Mouse (Mus musculus) 3T3-L1 (cell line): ENCODE measurements around the gene Rps6.

Experiments used
- DNase-seq: peaks from one replicate; pipeline ENCODE4 v3.0.0-alpha.2; 2015; ENCODE audit warnings: low read depth, low spot score

The Rps6 gene

DNA sequence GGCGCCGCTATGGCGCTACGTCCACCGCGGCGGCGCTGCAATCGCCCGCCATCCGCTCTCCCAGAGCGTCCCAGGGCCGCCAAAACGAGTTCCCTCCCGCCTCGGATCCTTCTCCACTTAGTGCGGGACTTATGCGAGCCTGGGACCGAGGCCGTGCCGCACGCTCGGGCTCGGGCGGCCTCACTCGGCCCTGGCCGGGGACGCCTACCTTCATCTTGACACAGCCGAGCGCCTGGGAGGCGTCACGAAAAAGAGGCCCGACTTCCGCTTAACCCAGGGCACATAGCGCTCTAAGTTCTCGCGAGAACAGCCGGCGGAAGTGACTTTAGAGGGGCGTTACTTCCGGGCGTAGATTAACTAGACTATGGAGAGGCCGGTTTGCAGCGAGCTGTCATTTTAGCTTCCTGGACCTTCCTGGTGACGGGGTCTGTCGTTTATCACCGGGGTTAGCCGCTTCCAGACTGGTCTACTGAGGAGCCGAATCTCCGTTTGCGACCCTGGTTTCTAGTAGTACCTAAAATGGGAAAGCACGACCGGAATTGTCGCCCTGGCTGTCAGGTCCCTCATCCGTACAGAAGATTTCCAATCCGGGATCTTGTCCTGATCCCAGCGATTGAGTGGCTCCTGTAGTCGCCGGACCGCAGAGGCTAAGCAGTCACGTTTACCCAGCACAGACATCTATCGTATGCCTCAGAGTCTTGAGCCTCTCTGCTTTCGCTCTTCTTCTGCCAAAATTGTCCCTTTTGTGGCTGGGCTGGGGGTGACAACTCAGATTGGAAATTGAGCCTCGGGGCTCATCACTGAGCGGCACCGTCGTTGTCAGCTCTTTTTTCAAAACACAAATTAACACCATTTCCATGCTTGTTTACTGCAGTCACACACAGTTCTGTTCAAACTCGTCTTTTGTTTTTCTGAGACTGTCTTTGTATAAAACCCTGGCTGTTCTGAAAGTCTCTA is at the start of gene Rps6:
Gene Rps6 (minus strand): TSS at position 300 of the 957 bp plus-strand sequence.
- DNase-seq = peak; percentile 98

GRCm38 (mm10) chr4:86905869-86906268 is 48.7 kb upstream of the Rps6 start:
- DNase-seq = no peak

- DNase-seq = peak; percentile 12
These were observed 47.8 kb upstream of the Rps6 start for GRCm38 (mm10) chr4:86904969-86905368.

DNA sequence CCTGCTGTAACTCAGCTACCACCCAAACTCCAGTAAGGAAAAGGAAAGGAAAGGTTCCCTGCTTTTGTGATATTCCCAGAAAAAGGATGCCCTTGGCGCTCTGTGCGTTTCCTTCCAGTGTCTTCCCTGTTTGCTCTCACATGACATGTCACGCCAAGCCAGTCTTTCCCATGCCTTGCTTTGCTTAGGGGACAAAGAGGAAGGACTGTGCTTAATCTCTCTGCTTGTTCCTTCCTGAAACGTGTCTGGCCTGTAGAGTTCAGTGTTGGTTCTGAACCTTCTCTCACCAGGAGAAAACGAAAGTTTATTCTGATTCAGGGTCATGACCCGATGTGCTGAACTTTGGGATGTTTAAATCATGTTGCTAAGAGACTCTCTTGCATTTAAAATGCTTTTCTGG is 45.1 kb upstream of the Rps6 start:
- DNase-seq = no peak

DNA sequence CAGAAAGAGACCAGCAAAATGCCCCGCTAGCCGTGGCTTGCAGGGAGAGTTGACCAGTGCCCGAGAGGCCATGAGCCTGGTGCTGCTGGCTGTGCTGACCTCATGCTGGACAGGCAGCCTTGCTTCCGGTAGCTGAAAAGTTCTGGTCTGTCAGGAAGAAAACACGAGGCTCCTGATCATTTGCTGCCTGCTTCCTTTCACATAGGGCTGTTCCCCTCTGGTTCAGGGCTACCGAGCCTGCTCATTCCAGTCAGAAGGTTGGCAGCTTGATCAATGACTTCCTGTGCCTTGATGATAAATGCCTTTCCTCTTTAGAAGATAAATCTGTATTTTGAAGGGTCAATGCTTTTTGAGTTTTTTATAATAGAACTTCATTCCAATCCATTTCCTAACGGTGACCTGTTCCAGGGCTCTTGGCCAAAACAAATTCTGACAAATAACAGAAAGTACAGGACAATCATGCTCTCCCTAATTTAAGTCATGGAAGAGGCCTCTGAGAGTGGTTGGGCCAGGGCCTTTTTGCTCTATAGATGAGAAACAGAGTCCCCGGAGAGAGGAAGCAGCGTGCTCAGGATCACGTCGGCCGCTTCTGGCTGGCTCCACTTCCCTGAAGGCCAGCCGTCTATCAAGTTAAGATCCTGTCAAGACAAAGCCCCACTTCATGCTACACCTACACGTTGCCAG is 41.7 kb upstream of the Rps6 start:
- peak; percentile 4 for DNase-seq

- DNase-seq = no peak
These were observed 40.2 kb upstream of the Rps6 start for GRCm38 (mm10) chr4:86897411-86897810.

DNA sequence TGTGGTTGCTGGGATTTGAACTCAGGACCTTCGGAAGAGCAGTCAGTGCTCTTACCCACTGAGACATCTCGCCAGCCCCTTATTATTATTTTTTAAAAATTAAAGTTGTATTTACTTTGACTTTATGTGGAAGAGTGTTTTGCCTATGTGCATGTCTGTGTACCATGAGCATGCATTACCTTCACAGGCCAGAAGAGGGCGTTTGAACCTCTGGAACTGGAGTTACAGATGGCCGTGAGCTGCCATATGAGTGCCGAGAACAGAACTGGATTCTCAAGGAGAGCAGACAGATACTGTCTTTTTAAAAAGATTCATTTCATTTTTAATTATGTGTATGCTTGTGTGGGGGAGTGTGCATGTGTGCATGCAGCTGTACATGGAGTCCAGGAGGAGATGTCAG is 30.7 kb upstream of the Rps6 start:
- no peak for DNase-seq

DNA sequence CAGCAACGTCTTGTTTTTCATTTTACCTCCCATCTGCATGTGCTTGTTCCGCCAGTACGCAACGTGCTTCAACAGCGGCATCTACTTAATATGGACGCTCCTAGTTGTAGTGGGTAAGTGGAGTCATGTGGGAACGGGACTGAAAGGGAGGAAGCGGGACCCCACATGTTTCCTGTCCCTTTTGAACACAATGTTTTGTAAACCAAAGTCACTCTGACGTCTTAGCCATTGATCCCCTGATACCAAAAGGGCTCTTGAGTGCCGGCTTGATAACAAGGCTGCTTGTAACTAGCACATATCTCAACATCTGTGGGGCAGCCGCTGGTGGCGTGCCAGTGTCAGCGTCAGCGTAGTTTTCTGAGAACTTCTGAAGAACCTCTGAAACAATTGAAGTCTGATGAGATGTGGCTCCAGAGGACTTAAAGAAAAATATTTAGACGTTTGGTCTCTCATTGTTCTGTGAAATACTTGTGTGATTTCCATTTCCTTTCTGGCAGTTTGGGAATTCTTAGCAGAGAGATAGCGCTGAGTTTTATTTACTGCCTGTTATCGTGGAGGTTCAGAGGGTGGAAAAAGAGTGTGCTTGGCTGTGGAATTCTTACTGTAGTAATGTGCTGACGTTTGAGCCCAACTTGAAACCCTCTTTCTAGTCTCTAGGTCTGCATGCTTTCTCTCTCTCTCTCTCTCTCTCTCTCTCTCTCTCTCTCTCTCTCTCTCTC is 29.1 kb upstream of the Rps6 start:
- no peak for DNase-seq

DNA sequence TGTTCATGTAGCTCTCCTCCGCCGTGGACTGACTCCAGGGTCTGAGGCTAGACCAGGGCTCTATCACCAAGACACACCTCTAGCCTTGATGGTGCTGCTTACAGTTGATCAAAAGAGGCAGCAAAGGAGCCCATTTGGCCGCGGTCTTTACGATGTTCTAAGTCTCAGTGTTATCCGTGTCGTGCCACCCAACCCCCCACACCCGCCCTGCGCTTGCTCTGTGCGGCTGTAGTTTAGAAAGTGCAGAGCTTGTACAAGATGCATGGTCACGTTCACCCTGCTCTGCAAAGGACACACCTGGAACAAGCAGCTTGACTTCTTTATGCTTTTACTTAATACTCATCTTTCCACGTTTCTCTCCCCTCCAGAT is 28.6 kb upstream of the Rps6 start:
- DNase-seq = no peak

GRCm38 (mm10) chr4:86884945-86885344 is 27.7 kb upstream of the Rps6 start:
- peak; percentile 16 for DNase-seq

DNA sequence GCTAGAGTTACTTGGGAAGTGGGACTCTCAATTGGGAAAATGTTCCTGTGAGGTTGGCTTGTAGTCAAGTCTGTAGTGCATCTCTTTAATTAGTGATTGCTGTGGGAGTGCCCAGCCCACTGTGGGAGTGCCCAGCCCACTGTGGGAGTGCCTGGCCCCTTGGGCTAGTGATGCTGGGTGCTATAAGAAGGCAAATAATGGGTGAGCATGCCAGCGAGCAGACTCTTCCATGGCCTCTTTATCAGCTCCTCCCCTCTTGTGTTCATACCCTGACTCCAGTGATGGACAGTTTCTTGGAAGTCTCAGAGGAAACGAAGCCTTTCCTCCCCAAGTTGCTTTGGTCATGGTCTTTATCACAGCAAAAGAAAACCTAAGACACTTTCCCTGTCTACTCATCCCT is 25.2 kb upstream of the Rps6 start:
- DNase-seq = no peak

GRCm38 (mm10) chr4:86881178-86881577 is 24.0 kb upstream of the Rps6 start:
- DNase-seq = no peak

DNA sequence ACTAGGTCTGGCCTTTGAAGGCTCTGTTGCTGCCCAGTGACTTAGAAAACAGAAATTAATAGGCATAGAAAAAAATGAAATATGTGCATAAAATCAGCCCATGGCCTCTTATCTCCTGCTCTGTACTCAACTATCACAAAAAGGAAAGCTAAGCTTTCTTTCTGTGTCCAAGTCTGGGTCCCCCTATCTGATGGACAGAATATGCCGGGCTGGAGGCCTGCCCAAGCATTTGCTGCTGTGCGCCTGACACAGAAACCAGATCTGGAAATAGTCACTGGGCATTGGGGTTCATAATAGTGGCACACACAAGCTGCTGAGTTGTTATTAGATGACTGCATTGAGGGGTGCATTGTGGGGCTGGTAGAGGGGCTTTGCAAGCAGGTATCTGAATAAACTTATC is 22.3 kb upstream of the Rps6 start:
- no peak for DNase-seq

- no peak for DNase-seq
These were observed 17.1 kb upstream of the Rps6 start, which contains the start of gene Acer2 for GRCm38 (mm10) chr4:86874146-86874847. TSS of gene Acer2 (plus strand) at chr4:86874396.

- DNase-seq = no peak
These were observed 15.9 kb upstream of the Rps6 start for GRCm38 (mm10) chr4:86873072-86873471.

GRCm38 (mm10) chr4:86871988-86872387 is 14.8 kb upstream of the Rps6 start:
- DNase-seq = no peak

DNA sequence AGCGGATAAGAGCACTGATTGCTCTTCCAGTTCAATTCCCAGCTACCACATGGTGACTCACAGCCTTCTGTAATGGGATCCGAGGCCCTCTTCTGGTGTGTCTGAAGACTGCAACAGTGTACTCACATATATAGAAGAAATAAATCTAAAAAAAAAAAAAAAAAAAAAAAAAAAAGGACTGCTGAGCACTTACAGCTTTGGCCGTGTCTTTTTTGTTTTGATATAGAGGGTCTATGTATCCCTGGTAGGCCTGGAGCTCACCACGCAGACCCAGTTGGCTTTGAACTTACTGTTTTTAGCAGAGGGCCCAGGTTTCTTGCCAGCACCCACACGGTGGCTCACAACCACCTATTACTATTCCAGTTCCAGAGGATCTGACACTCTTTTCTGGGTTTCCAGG is 6.9 kb upstream of the Rps6 start:
- DNase-seq = peak; percentile 18

GRCm38 (mm10) chr4:86858070-86858440 is 843 bp upstream of the Rps6 start:
- no peak for DNase-seq

GRCm38 (mm10) chr4:86856304-86857112 is 704 bp downstream of the Rps6 start:
- peak; percentile 23 for DNase-seq

DNA sequence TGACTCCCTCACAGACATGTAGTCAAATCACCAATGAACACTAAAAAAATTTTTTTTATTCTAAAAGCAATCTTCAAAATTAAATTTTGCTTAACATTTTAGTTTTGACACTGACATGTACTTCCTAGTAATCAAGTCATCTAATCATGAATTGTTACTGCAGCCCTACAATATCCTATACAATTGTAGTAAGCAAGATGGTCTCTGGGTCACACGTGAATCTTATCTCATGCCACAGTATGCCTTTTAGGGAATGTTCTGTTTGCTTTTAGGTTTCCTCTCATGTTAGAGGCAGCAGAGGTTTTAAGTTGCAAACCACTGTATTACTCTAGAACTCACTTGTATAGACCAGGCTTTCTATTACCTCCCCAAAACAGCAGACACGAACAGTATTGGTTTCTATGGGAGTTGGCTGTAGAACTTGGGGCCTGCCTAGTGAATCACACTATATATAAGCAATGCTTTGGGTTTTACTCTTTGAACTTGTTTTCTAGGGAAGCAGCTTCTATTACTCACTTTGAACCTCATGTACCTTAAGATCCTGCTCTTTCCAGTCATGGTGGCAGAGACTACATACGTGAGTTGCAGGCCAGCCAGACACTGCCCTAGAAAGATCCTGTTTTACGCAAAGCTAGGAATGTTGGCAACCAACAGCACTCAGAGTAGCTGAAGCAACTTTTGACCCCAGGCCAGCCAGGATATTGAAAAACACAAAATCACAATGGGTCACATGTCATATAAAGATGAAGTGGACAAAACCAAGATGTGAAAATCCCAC is 4.2 kb downstream of the Rps6 start:
- peak; percentile 51 for DNase-seq
